Mouse (Mus musculus) lung, embryonic 15.5 days (tissue): ENCODE measurements around the gene Prr13. TPM values are rescaled to one million over a fixed set of nuclear protein-coding genes. Genes with fewer than 3 reads are reported as not detected.

ENCODE experiments used
- ATAC-seq: fragments of 200-750 bp; cut with Nextera tagmentation; 2 replicates; pipeline ENCODE4 v1.8.0; 2017; ENCODE audit warnings: moderate number of reproducible peaks, borderline replicate concordance; ENCODE audit not compliant: low FRiP score, low TSS enrichment; ENCODE audit errors: extremely low read depth
- H3K27ac ChIP-seq: fragments of 300-500 bp; sonication (generic); 2 replicates; pipeline ENCODE4 v1.5.1; 2015; ENCODE audit warnings: moderate library complexity, mild to moderate bottlenecking, inconsistent platforms
- H3K27me3 ChIP-seq: fragments of 300-500 bp; sonication (generic); 2 replicates; pipeline ENCODE4 v1.6.1; 2015; ENCODE audit warnings: inconsistent platforms
- H3K36me3 ChIP-seq: fragments of 300-500 bp; sonication (generic); 2 replicates; pipeline ENCODE4 v1.6.1; 2015; ENCODE audit warnings: inconsistent platforms
- H3K4me1 ChIP-seq: fragments of 300-500 bp; sonication (generic); 2 replicates; pipeline ENCODE4 v1.6.1; 2015; ENCODE audit warnings: inconsistent platforms
- H3K4me2 ChIP-seq: fragments of 300-500 bp; sonication (generic); 2 replicates; pipeline ENCODE4 v1.6.1; 2015; ENCODE audit warnings: inconsistent platforms, mild to moderate bottlenecking, moderate library complexity
- H3K4me3 ChIP-seq: fragments of 300-500 bp; sonication (generic); 2 replicates; pipeline ENCODE4 v1.5.1; 2015; ENCODE audit warnings: mild to moderate bottlenecking, inconsistent platforms
- H3K9ac ChIP-seq: fragments of 300-500 bp; sonication (generic); 2 replicates; pipeline ENCODE4 v1.6.1; 2015; ENCODE audit warnings: inconsistent platforms
- H3K9me3 ChIP-seq: fragments of 300-500 bp; sonication (generic); 2 replicates; pipeline ENCODE4 v1.6.1; 2016; ENCODE audit warnings: inconsistent platforms
- WGBS: fragments of 180-500 bp; shearing (Covaris S2); methylation state at CpG from one replicate; pipeline ENCODE4 v1.1.7; 2015; 5-methylcytosine and 5-hydroxymethylcytosine counted together
- polyA plus RNA-seq: library from polyadenylated mRNA; unstranded; fragments of >200 nt; fragmentation: Nextera tagmentation; extraction: Ambion mirVana; gene quantifications from 2 replicates; pipeline ENCODE4 v1.2.1, GENCODE M21; 2015

Prr13 gene
- polyA plus RNA-seq, 1 experiment from 2014 or later = 71.4 TPM

GRCm38 (mm10) chr15:102461430-102462075 lies 2.7 kb downstream of the Prr13 start:
- Histone ChIP-seq H3K9me3 (no peaks in the 10 kb centered on the region), H3K36me3 (no peaks in the 10 kb centered on the region), H3K9ac (no peak overlapping the region), H3K4me1 (0 out of 2 replicates have a peak, but pooled peaks cover 3% of the 10 kb centered on the region), H3K27me3 (no peaks in the 10 kb centered on the region), H3K4me2 (no peak overlapping the region), H3K4me3 (no peak overlapping the region), H3K27ac (no peak overlapping the region)
- WGBS = 77% methylated on average over 9 of the region's 9 CpGs
- ATAC-seq = no peak

DNA sequence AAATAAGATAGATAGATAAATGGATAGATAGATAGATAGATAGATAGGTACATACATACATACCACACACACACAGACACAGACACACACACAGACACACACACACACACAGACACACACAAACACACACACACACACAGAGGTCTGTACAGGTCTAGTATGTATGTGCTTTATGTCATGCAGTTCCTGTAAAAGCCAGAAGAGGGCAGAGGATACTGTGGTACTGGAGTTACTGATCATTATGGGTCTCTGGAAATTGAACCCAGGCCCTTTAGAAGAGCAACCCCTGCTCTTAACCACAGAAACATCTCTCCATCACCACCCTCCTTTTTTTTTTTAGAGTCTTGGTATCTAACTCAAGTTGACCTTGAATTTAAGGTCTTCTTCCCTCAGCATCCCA lies 4.8 kb downstream of the Prr13 start:
- Histone ChIP-seq H3K27me3 (no peaks in the 10 kb centered on the region), H3K9ac (no peak overlapping the region), H3K27ac (no peak overlapping the region), H3K4me3 (no peak overlapping the region), H3K36me3 (no peaks in the 10 kb centered on the region), H3K4me2 (no peak overlapping the region), H3K9me3 (no peaks in the 10 kb centered on the region), H3K4me1 (0 out of 2 replicates have a peak, but pooled peaks cover 3% of the 10 kb centered on the region)
- ATAC-seq = no peak

DNA sequence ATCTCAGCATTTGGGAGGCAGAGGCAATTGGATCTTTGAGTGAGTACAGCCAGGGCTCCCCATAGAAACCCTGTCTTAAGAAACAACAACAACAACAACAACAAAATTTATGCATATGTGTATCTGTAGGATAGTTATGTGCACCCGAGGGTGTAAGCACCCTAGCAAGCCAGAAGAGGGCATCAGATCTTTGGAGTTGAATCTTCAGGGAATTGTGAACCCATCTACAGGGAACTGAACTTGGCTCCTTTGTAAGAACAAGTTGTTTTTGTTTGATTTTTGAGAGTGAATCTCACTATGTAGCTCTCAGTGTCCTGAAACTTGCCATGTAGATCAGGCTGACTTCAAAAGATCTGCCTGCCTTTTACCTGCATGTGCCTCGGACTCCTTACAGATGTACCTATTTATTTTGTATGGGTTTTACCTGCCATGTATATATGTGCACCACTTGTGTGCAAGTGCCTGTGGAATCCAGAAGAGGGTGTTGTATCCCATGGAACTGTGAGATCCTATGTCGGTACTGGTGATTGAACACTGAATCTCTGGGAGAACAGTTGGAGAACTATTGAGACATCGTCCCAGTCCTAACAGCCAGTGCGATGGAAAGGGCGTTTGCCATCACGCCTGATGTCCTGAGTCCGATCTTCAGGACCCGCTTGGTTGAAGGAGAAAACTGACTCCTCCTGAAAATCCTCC lies 10.0 kb downstream of the Prr13 start:
- no peaks in the 10 kb centered on the region for H3K27me3 ChIP-seq
- H3K27ac ChIP-seq = no peak overlapping the region
- H3K36me3 ChIP-seq = peaks cover 5% of the 10 kb centered on the region; the same call in 1 of the 2 replicates
- H3K4me1 ChIP-seq = peaks cover 10% of the 10 kb centered on the region
- ATAC-seq = no peak
- H3K4me2 ChIP-seq = no peak overlapping the region
- 92% methylated on average over 9 of the region's 9 CpGs for WGBS
- H3K4me3 ChIP-seq = no peak overlapping the region
- no peak overlapping the region for H3K9ac ChIP-seq
- H3K9me3 ChIP-seq = no peaks in the 10 kb centered on the region

- H3K27me3 ChIP-seq = no peaks in the 10 kb centered on the region
- H3K4me2 ChIP-seq = peak within 1 kb of the TSS; percentile 61
- WGBS = under 1% methylated on average over 34 of the region's 40 CpGs
- peak; percentile 100 for ATAC-seq
- H3K4me3 ChIP-seq = peak within 1 kb of the TSS; percentile 94
- no peaks in the 10 kb centered on the region for H3K9me3 ChIP-seq
- peaks cover 10% of the 10 kb centered on the region for H3K4me1 ChIP-seq
- peak within 1 kb of the TSS; percentile 99 for H3K27ac ChIP-seq
- peaks cover 18% of the 10 kb centered on the region for H3K36me3 ChIP-seq
- H3K9ac ChIP-seq = peak within 1 kb of the TSS; percentile 97
Observed at GRCm38 (mm10) chr15:102470183-102470604, 11.4 kb downstream of the Prr13 start, which contains the start of gene Pcbp2. Pcbp2 (plus strand) TSS chr15:102470539.

DNA sequence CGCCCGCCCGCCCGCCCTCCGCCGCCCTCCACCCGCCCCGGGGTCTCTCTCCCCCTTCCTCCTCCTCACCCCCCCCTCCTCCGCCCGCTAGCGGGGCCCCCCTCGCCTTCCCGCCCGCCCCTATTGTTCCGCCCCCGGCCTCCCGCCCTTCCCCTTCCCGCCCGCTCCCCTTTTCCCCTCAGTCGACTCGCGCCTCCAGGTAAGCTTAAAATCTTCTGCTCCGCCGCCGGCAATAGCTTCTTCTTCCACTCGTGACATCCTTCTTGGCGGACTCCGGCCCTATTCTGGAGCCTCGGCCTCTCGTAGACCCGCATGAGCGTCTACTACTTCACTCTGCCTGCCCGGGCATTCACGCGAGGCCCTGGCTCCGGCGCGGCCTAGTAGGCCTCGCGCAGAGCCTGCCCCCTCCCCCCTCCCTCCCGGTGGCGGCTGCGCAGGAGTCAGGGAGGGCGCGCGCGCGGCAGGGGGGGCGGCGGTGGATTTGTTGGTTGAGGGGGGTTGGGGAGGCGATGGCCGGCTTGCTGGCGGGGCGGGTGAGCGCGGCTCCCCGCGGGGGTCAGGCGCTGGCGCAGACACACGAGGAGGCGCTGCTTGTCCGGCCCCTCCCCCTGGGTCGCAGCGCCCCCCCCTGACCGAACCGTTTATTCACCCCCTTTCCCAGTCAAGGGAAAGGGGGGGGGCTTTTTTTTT lies 11.9 kb downstream of the Prr13 start:
- peak overlapping the region; percentile 61 for H3K4me2 ChIP-seq
- peak overlapping the region; percentile 97 for H3K9ac ChIP-seq
- peak; percentile 70 for ATAC-seq
- peak overlapping the region; percentile 99 for H3K27ac ChIP-seq
- WGBS = under 1% methylated on average over 33 of the region's 67 CpGs
- H3K9me3 ChIP-seq = no peaks in the 10 kb centered on the region
- peaks cover 24% of the 10 kb centered on the region for H3K36me3 ChIP-seq
- peak overlapping the region; percentile 94 for H3K4me3 ChIP-seq
- no peaks in the 10 kb centered on the region for H3K27me3 ChIP-seq
- H3K4me1 ChIP-seq = peaks cover 10% of the 10 kb centered on the region

GRCm38 (mm10) chr15:102471295-102471645 lies 12.4 kb downstream of the Prr13 start:
- peak overlapping the region; percentile 97 for H3K9ac ChIP-seq

GRCm38 (mm10) chr15:102471727-102472126 lies 12.9 kb downstream of the Prr13 start:
- Histone ChIP-seq H3K4me3 (peak overlapping the region; percentile 94), H3K27me3 (no peaks in the 10 kb centered on the region), H3K36me3 (peaks cover 34% of the 10 kb centered on the region), H3K9me3 (no peaks in the 10 kb centered on the region), H3K27ac (no peak overlapping the region), H3K9ac (peak overlapping the region; percentile 97), H3K4me2 (peak overlapping the region; percentile 61), H3K4me1 (peaks cover 10% of the 10 kb centered on the region)
- ATAC-seq = no peak

More at GRCm38 (mm10) chr15:102471295-102471645, 12.4 kb downstream of the Prr13 start:
- H3K4me3 ChIP-seq = peak overlapping the region; percentile 94
- peak overlapping the region; percentile 61 for H3K4me2 ChIP-seq
- no peak for ATAC-seq
- peaks cover 10% of the 10 kb centered on the region for H3K4me1 ChIP-seq
- H3K27ac ChIP-seq = peak overlapping the region; percentile 99
- H3K27me3 ChIP-seq = no peaks in the 10 kb centered on the region
- no peaks in the 10 kb centered on the region for H3K9me3 ChIP-seq
- peaks cover 29% of the 10 kb centered on the region for H3K36me3 ChIP-seq
- under 1% methylated on average over 10 of the region's 10 CpGs for WGBS

DNA sequence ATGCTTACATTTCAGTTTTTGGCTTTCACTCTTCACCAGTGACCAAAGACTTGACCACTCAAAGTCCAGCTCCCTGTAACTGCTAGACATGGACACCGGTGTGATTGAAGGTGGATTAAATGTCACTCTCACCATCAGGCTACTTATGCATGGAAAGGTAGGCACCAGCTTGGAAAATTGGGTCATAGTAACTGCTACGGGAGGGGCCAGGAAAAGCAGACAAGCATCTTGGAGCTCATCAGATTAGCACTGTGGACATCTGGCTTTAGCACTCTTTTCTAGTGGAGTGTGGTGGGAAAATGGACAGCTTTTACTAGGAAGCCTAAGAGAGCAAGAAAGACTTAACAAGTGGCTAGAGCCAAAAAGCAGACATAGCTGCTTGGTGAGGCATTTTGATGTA lies 14.4 kb downstream of the Prr13 start:
- Histone ChIP-seq H3K36me3 (peaks cover 46% of the 10 kb centered on the region), H3K4me1 (peaks cover 10% of the 10 kb centered on the region), H3K27me3 (no peaks in the 10 kb centered on the region), H3K4me3 (no peak overlapping the region), H3K9ac (no peak overlapping the region), H3K9me3 (no peaks in the 10 kb centered on the region), H3K4me2 (0 out of 2 replicates have a peak overlapping the region, but pooled peaks have one; percentile 2), H3K27ac (no peak overlapping the region)
- ATAC-seq = no peak
- 70% methylated on average over 2 of the region's 2 CpGs for WGBS

DNA sequence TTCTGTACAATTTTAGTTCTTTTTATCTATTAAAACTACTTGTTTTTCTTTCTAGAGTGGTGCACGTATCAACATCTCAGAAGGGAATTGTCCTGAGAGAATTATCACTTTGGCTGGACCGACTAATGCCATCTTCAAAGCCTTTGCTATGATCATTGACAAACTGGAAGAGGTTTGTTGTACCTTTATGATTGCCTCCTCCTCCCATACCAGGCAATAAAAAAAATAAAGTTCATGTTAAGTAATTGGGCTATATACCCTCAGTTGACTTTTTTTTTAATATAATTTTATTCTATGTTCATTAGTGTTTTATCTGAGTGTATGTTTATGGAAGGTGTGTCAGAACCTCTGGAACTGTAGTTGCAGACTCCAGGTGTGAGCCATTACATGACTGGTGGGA lies 15.7 kb downstream of the Prr13 start:
- Histone ChIP-seq H3K4me1 (peaks cover 10% of the 10 kb centered on the region), H3K4me2 (no peak overlapping the region), H3K9ac (no peak overlapping the region), H3K36me3 (peaks cover 58% of the 10 kb centered on the region), H3K27me3 (no peaks in the 10 kb centered on the region), H3K27ac (no peak overlapping the region), H3K9me3 (no peaks in the 10 kb centered on the region), H3K4me3 (no peak overlapping the region)
- ATAC-seq = no peak
- WGBS = 92% methylated on average over 2 of the region's 2 CpGs

DNA sequence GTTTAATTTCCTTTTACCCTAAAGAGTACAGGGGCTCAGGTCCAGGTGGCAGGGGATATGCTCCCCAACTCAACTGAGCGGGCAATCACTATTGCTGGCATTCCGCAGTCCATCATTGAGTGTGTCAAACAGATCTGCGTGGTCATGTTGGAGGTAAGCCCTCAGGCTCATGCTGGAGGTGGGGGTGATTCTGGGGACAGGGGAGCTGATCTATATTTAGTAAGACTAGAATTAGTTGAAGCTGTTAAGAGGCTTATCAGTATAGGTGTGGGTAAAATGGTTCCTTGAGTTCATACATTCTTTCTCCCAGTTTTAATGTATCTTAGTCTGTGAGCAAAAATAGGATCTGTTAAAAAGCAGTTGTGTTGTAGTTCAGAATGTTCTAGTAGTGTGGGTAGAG lies 24.3 kb downstream of the Prr13 start:
- Histone ChIP-seq H3K36me3 (peaks cover 85% of the 10 kb centered on the region), H3K9me3 (no peaks in the 10 kb centered on the region), H3K4me2 (no peak overlapping the region), H3K27ac (no peak overlapping the region), H3K4me3 (no peak overlapping the region), H3K9ac (no peak overlapping the region), H3K4me1 (no peaks in the 10 kb centered on the region), H3K27me3 (no peaks in the 10 kb centered on the region)
- ATAC-seq = no peak
- WGBS = 74% methylated on average over 3 of the region's 3 CpGs

GRCm38 (mm10) chr15:102485853-102486252 lies 27.0 kb downstream of the Prr13 start:
- Histone ChIP-seq H3K4me2 (no peak overlapping the region), H3K9me3 (no peaks in the 10 kb centered on the region), H3K27me3 (no peaks in the 10 kb centered on the region), H3K27ac (no peak overlapping the region), H3K4me3 (no peak overlapping the region), H3K4me1 (no peaks in the 10 kb centered on the region), H3K36me3 (peaks cover 87% of the 10 kb centered on the region), H3K9ac (no peak overlapping the region)
- 84% methylated on average over 12 of the region's 12 CpGs for WGBS
- ATAC-seq = no peak; the same call in 1 of the 2 replicates

- WGBS = 44% methylated on average over 1 of the region's 1 CpGs
- Histone ChIP-seq H3K4me2 (no peak overlapping the region), H3K27me3 (no peaks in the 10 kb centered on the region), H3K9ac (no peak overlapping the region), H3K4me1 (no peaks in the 10 kb centered on the region), H3K27ac (no peak overlapping the region), H3K36me3 (peaks cover 84% of the 10 kb centered on the region), H3K9me3 (no peaks in the 10 kb centered on the region), H3K4me3 (no peak overlapping the region)
- ATAC-seq = no peak
Observed at GRCm38 (mm10) chr15:102487664-102488063, 28.8 kb downstream of the Prr13 start.
